Mouse (Mus musculus): Measurements from ENCODE around the gene Mtmr4. TPM values are rescaled to one million over a fixed set of nuclear protein-coding genes. Genes with fewer than 3 reads are reported as not detected.

Mtmr4 gene
- total and polyA plus RNA-seq, 2 experiments from 2014 or later, result 6.0 to 17.3 TPM

DNA sequence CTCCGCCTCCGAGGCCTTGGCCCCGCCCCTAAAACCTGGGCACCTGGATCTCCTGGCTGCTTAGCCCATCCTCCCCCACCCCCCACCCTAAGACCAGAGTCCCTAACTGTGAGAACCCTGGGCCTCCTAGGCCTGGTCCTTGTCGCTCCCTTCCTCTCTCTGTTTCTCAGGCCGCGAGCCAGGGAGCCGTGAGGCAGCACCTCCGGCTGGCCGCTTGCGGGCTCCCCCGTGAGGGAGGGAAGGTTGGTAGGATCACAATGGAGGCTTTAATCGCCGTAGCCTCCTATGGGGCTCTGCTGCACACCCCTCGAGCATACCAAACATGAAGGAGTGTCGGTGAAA lies 363 bp downstream of the Mtmr4 start:
- DNase-seq (ENCODE audit: low spot score), result no peak
- Histone ChIP-seq H3K4me2 (ENCODE audit: low read depth, low read length) (peak overlapping the region; percentile 68), H3K27me3 (ENCODE audit: control insufficient read depth, insufficient read depth, low read length) (no peaks in the 10 kb centered on the region), H3K9me3 (replicated peaks; ENCODE audit: control insufficient read depth, low read length) (no peaks in the 10 kb centered on the region), H3K4me1 (ENCODE audit: control insufficient read depth, insufficient read depth) (peaks cover 27% of the 10 kb centered on the region), H3K9ac (replicated peaks; ENCODE audit: low read depth, low read length) (peak overlapping the region; percentile 68), H3K4me3 (ENCODE audit: low read depth, low read length) (peak overlapping the region; percentile 78), H3K27ac (ENCODE audit: low read depth) (peak overlapping the region; percentile 93), H3K36me3 (replicated peaks; ENCODE audit: control insufficient read depth, insufficient read depth, low read length) (peaks cover 7% of the 10 kb centered on the region)
- TF ChIP-seq CTCF (IDR thresholded peaks at IDR 0.05; ENCODE audit: low read depth) (peak; percentile 22), EP300 (IDR thresholded peaks at IDR 0.05; ENCODE audit: low read depth) (0 out of 2 replicates have a peak, but pooled peaks have one; percentile 5)
- WGBS, result under 1% methylated on average over 15 of the region's 15 CpGs
- ATAC-seq (ENCODE audit: insufficient read depth, low read depth), result no peak

DNA sequence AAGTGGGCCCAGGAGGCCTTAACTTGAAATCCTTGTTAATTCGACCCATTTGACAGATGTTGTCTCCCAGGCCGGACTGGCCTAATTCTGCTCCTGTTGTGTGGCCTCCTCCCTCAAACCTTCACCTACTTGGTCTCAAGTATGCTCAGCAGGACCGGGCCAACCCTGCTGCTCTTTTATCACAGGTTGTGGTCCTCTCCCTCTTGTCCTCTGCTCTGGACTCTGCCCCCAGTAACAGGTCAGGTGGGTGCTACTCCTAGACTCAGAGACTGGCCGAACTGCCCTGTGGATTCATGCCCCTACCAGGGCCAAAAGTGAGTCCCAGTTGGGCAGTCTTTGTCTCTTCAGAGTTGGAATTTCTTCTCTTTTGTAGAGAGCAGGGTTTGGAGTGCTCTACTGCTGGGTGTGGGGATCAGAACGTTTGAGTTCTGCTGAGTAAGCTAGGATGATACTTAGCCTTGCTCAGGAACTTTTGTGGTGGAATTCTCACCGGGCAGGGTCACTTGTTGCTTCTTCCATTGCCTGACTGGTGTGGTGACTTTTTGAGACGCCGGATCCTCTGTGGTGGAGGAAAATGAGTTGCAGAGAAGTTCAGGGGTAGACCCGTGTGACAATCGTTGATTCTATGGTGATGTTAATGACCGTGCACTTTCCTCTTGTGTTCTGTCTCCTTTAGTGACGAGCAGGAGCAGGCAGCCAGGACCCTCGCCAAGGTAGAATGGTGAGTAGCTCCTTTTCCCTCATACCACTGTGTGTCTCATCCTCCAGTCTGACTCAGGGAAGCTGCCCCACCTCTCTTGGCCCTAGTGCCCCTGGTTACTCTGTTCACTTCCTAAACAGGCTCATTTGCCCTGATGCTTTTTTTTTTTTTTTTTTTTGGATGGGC lies 994 bp downstream of the Mtmr4 start:
- DNase-seq (ENCODE audit: low spot score) (no peak), ATAC-seq (ENCODE audit: insufficient read depth, low read depth) (no peak)

DNA sequence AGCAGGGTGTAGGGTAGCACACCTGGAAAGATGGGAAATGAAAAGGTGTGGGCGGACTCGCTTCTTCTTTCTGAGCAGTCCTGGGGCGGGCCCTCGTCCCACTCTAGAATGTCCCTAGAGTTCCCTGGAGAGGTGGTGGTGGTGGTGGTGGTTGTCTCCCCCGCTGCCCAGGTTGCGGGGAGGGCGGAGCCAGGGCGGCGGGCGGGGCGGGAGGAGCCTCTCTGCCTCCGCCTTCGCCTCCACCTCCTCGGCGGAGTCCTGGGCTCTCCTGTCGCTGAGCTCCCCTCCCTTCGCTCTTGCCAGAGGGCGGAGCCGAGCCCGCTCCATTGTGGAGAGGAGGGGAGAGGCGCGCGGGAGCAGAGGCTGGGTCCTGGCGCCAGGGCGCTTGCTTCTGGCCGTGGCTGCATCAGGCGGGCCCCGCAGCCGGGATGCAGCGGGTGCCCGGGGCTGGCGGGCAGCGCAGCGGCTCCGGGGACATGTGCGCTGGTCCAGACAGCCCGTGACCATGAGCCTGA lies 3.4 kb downstream of the Mtmr4 start:
- Histone ChIP-seq H3K4me1 (ENCODE audit: control insufficient read depth, insufficient read depth) (peaks cover 19% of the 10 kb centered on the region), H3K4me3 (ENCODE audit: low read depth, low read length) (peak overlapping the region; percentile 63), H3K9ac (replicated peaks; ENCODE audit: low read depth, low read length) (peak overlapping the region; percentile 70), H3K36me3 (replicated peaks; ENCODE audit: control insufficient read depth, insufficient read depth, low read length) (peaks cover 38% of the 10 kb centered on the region), H3K27me3 (ENCODE audit: control insufficient read depth, insufficient read depth, low read length) (no peaks in the 10 kb centered on the region), H3K27ac (ENCODE audit: low read depth) (peak overlapping the region; percentile 9), H3K4me2 (ENCODE audit: low read depth, low read length) (peak overlapping the region; percentile 98), H3K9me3 (replicated peaks; ENCODE audit: control insufficient read depth, low read length) (no peaks in the 10 kb centered on the region)
- peak; percentile 92 for DNase-seq (ENCODE audit: low spot score)
- TF ChIP-seq CTCF (IDR thresholded peaks at IDR 0.05; ENCODE audit: low read depth), result no peak
- TF ChIP-seq EP300 (IDR thresholded peaks at IDR 0.05; ENCODE audit: low read depth), result no peak
- 4% methylated on average over 28 of the region's 37 CpGs for WGBS
- ATAC-seq (ENCODE audit: insufficient read depth, low read depth), result peak; percentile 47

More for the DNA sequence above, 994 bp downstream of the Mtmr4 start:
- Histone ChIP-seq H3K9ac (replicated peaks; ENCODE audit: low read depth, low read length) (peak overlapping the region; percentile 68), H3K27me3 (ENCODE audit: control insufficient read depth, insufficient read depth, low read length) (no peaks in the 10 kb centered on the region), H3K36me3 (replicated peaks; ENCODE audit: control insufficient read depth, insufficient read depth, low read length) (peaks cover 13% of the 10 kb centered on the region), H3K27ac (ENCODE audit: low read depth) (peak overlapping the region; percentile 93), H3K4me1 (ENCODE audit: control insufficient read depth, insufficient read depth) (peaks cover 27% of the 10 kb centered on the region), H3K4me2 (ENCODE audit: low read depth, low read length) (peak overlapping the region; percentile 68), H3K9me3 (replicated peaks; ENCODE audit: control insufficient read depth, low read length) (no peaks in the 10 kb centered on the region), H3K4me3 (ENCODE audit: low read depth, low read length) (peak overlapping the region; percentile 78)
- TF ChIP-seq CTCF (IDR thresholded peaks at IDR 0.05; ENCODE audit: low read depth) (no peak), EP300 (IDR thresholded peaks at IDR 0.05; ENCODE audit: low read depth) (no peak)
- 37% methylated on average over 13 of the region's 13 CpGs for WGBS

DNA sequence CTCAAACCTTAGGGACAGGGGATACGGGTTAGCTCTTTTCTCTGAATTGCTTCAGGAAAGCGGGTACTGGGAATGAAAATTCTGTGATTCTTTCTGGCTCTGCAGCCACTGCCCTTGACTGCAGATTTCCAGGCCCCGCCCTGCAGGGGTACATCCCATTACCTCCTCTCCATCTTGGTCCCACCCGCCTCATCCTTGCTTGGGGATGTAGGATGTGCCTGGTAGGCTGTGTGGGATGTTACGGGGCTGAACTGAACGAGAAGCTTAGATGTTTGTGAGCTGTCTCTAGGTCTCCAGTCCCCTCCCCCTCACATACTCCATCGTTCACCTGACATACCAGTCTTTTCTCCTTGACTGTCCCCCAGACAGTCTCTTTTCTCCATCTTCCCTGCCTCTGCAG lies 4.0 kb downstream of the Mtmr4 start:
- Histone ChIP-seq H3K4me1 (ENCODE audit: control insufficient read depth, insufficient read depth) (peaks cover 14% of the 10 kb centered on the region), H3K36me3 (replicated peaks; ENCODE audit: control insufficient read depth, insufficient read depth, low read length) (peaks cover 44% of the 10 kb centered on the region), H3K27me3 (ENCODE audit: control insufficient read depth, insufficient read depth, low read length) (no peaks in the 10 kb centered on the region), H3K4me3 (ENCODE audit: low read depth, low read length) (peak overlapping the region; percentile 63), H3K9me3 (replicated peaks; ENCODE audit: control insufficient read depth, low read length) (no peaks in the 10 kb centered on the region), H3K4me2 (ENCODE audit: low read depth, low read length) (peak overlapping the region; percentile 98), H3K9ac (replicated peaks; ENCODE audit: low read depth, low read length) (peak overlapping the region; percentile 70), H3K27ac (ENCODE audit: low read depth) (peak overlapping the region; percentile 9)
- TF ChIP-seq CTCF (IDR thresholded peaks at IDR 0.05; ENCODE audit: low read depth) (no peak), EP300 (IDR thresholded peaks at IDR 0.05; ENCODE audit: low read depth) (no peak)
- ATAC-seq (ENCODE audit: insufficient read depth, low read depth) (no peak), DNase-seq (ENCODE audit: low spot score) (no peak)
- 16% methylated on average over 7 of the region's 7 CpGs for WGBS

DNA sequence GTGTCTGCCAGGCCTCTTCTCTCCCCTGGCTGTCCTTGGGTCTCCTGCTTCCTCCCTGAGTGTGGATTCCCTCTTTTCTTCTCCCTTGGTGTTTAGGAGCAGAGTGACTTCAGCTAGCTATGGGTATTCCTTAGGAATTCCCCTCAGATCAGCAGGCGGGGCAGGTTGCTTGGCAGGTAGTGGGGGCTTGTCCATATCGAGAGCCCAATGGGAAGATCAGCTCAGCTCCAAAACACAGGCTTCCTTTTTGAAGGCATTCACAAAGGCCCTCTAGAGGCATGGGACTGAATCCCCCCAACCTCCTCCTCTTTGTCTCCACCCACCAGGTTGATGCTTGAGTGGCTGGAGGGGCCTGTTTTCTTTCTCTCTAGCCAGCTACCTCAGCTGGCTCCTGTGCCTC lies 4.5 kb downstream of the Mtmr4 start:
- TF ChIP-seq EP300 (IDR thresholded peaks at IDR 0.05; ENCODE audit: low read depth) (no peak), CTCF (IDR thresholded peaks at IDR 0.05; ENCODE audit: low read depth) (no peak)
- no peak for ATAC-seq (ENCODE audit: insufficient read depth, low read depth)
- Histone ChIP-seq H3K9ac (replicated peaks; ENCODE audit: low read depth, low read length) (no peak overlapping the region), H3K27me3 (ENCODE audit: control insufficient read depth, insufficient read depth, low read length) (no peaks in the 10 kb centered on the region), H3K9me3 (replicated peaks; ENCODE audit: control insufficient read depth, low read length) (no peaks in the 10 kb centered on the region), H3K4me3 (ENCODE audit: low read depth, low read length) (no peak overlapping the region), H3K4me1 (ENCODE audit: control insufficient read depth, insufficient read depth) (peaks cover 14% of the 10 kb centered on the region), H3K36me3 (replicated peaks; ENCODE audit: control insufficient read depth, insufficient read depth, low read length) (peaks cover 49% of the 10 kb centered on the region), H3K27ac (ENCODE audit: low read depth) (no peak overlapping the region), H3K4me2 (ENCODE audit: low read depth, low read length) (peak overlapping the region; percentile 98; the same call in 1 of the 2 replicates)
- 57% methylated on average over 2 of the region's 2 CpGs for WGBS
- no peak for DNase-seq (ENCODE audit: low spot score)

Measured in heart, postnatal 0 days (tissue).